Mouse (Mus musculus) stomach, embryonic 15.5 days (tissue): Measurements from ENCODE around the gene Pum1. TPM values are rescaled to one million over a fixed set of nuclear protein-coding genes. Genes with fewer than 3 reads are reported as not detected.
"Not testable (repeated sequence)": the region's sequence is repeated elsewhere in the genome, so short reads cannot be mapped to it uniquely, and the experiment has no call there.

Source experiments
- ATAC-seq: fragments of 200-750 bp; cut with Nextera tagmentation; 2 replicates; pipeline ENCODE4 v1.8.0; 2017; ENCODE audit warnings: low read depth, moderate number of reproducible peaks, moderate TSS enrichment; ENCODE audit not compliant: insufficient read depth, low FRiP score
- H3K27ac ChIP-seq: fragments of 300-500 bp; sonication (generic); 2 replicates; pipeline ENCODE4 v1.5.1; 2015; ENCODE audit warnings: mild to moderate bottlenecking, inconsistent platforms
- H3K27me3 ChIP-seq: fragments of 300-500 bp; sonication (generic); replicated peaks from 2 replicates; pipeline ENCODE4 v1.6.1; 2015; ENCODE audit warnings: inconsistent platforms
- H3K36me3 ChIP-seq: fragments of 300-500 bp; sonication (generic); 2 replicates; pipeline ENCODE4 v1.6.1; 2015; ENCODE audit warnings: inconsistent platforms
- H3K4me1 ChIP-seq: fragments of 300-500 bp; sonication (generic); 2 replicates; pipeline ENCODE4 v1.6.1; 2015; ENCODE audit warnings: inconsistent platforms
- H3K4me2 ChIP-seq: fragments of 300-500 bp; sonication (generic); 2 replicates; pipeline ENCODE4 v1.6.1; 2015; ENCODE audit warnings: mild to moderate bottlenecking, inconsistent platforms
- H3K4me3 ChIP-seq: fragments of 300-500 bp; sonication (generic); replicated peaks from 2 replicates; pipeline ENCODE4 v1.5.1; 2015; ENCODE audit warnings: inconsistent platforms
- H3K9ac ChIP-seq: fragments of 300-500 bp; sonication (generic); 2 replicates; pipeline ENCODE4 v1.6.1; 2015; ENCODE audit warnings: inconsistent platforms
- H3K9me3 ChIP-seq: fragments of 300-500 bp; sonication (generic); 2 replicates; pipeline ENCODE4 v1.6.1; 2016; ENCODE audit warnings: inconsistent platforms
- WGBS: fragments of 180-500 bp; shearing (Covaris S2); methylation state at CpG from one replicate; pipeline ENCODE4 v1.1.7; 2015; 5-methylcytosine and 5-hydroxymethylcytosine counted together
- polyA plus RNA-seq: library from polyadenylated mRNA; unstranded; fragments of >200 nt; fragmentation: Nextera tagmentation; extraction: Ambion mirVana; gene quantifications from 2 replicates; pipeline ENCODE4 v1.2.1, GENCODE M21; 2015

Gene Pum1
- polyA plus RNA-seq, 1 experiment from 2014 or later: 72.4 TPM

DNA sequence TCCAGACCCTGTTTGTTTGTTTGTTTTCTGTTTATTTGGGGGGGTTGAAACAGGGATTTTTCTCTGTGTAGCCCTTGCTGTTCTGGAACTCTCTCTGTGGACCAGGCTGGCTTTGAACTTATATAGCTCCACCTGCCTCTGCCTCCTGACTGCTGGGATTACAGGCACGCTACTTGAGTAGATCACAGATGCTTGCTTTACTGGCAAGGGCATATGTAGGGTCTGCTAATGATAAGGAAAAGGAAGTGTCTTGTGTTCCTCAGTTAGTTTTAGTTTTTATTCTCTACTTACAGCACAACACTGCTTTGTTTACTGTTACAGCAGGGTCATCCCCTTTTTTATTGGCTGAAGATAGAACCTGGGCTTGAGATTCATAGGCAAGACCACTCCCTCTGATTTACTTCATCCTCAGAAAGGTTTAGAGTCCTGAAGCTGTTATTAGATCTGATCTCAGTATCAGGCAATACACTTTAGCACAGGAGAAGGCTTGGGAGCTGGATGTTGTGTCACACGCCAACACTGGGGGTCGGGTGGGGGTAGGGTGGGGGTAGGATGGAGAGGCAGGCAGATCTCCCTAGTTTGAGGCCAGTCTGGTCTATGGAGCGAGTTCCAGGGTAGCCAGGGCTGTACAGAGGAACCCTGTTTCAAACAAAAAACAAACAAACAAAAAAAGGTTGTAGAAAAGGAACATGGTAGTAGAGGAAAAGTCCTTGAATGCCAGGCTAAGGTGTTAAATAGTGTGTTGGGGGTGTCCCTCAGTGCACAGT is 8.1 kb downstream of the Pum1 start:
- ATAC-seq: no peak
- WGBS: 85% methylated on average over 4 of the region's 4 CpGs
- no peaks in the 10 kb centered on the region for H3K27me3 ChIP-seq
- H3K9me3 ChIP-seq: no peaks in the 10 kb centered on the region
- no peak overlapping the region for H3K9ac ChIP-seq
- H3K27ac ChIP-seq: no peak overlapping the region
- H3K4me1 ChIP-seq: peaks cover 16% of the 10 kb centered on the region
- no peak overlapping the region for H3K4me3 ChIP-seq
- H3K36me3 ChIP-seq: peaks cover 23% of the 10 kb centered on the region
- no peak overlapping the region for H3K4me2 ChIP-seq

DNA sequence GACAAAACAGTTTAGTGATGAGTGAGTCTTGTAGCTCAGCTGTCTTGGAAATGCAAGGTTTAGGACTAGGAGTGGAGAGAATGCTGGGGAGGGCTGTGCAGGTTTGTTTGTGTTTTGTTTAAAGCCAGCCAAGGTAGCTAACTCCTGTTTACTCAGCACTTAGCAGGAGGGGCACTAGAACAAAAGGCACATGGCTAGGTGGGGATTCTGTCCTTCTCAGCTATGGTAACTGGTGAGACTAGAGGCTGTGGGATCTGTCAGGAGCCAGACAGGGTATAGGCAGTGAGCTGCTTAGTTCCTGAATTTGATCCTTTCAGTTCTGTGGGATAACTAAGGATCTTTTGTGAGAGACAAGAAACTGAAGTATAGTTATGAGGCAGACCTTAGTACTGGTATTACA is 9.0 kb downstream of the Pum1 start:
- H3K4me2 ChIP-seq: no peak overlapping the region
- H3K4me1 ChIP-seq: peaks cover 16% of the 10 kb centered on the region
- no peak overlapping the region for H3K9ac ChIP-seq
- ATAC-seq: no peak
- no peak overlapping the region for H3K27ac ChIP-seq
- H3K9me3 ChIP-seq: no peaks in the 10 kb centered on the region
- peaks cover 23% of the 10 kb centered on the region for H3K36me3 ChIP-seq
- H3K4me3 ChIP-seq: no peak overlapping the region
- H3K27me3 ChIP-seq: no peaks in the 10 kb centered on the region

DNA sequence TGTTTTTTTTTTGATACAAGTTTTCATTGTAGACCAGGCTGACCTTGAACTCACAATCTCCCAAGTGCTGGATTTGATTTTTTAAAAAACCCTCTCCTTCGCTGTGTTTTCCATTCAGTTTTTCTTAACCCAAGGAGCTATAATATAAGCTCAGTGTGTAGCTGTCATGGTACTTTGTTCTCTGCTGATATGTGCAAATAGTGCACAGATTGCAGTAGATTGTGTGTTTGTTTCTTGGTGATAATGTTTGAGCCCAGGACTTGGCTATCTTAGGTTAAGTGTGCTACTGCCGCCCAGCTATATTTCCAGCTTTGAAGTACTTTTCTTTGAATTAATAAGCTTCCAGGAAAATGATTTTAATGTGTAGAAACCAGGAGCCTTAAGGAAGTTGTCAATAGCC is 13.6 kb downstream of the Pum1 start:
- H3K4me3 ChIP-seq: no peak overlapping the region
- peaks cover 26% of the 10 kb centered on the region for H3K36me3 ChIP-seq
- no peak overlapping the region for H3K27ac ChIP-seq
- 81% methylated on average over 2 of the region's 2 CpGs for WGBS
- no peak overlapping the region for H3K9ac ChIP-seq
- ATAC-seq: no peak
- H3K9me3 ChIP-seq: no peaks in the 10 kb centered on the region
- peaks cover under 1% of the 10 kb centered on the region for H3K4me1 ChIP-seq
- no peaks in the 10 kb centered on the region for H3K27me3 ChIP-seq
- no peak overlapping the region for H3K4me2 ChIP-seq

DNA sequence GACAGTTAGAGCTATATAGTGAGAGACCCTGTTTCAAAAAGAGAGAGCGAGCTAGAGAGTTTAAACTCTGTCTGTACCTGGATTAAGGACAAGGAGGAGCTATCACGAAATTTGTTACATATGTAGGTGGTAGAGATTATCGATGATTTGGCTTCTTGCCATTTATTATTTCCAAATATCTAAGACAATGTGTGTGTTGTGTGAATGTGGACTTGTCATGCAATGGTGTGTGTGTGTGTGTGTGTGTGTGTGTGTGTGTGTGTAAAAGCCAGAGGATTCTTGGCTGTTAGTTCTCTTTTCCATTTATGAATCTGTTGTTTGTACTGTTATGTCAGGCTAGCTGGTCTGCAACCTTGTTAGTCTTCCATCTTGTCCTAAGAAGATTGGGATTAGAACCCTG is 15.0 kb downstream of the Pum1 start:
- WGBS: 95% methylated on average over 3 of the region's 3 CpGs
- Histone ChIP-seq H3K9me3 (no peaks in the 10 kb centered on the region), H3K9ac (no peak overlapping the region), H3K27ac (no peak overlapping the region), H3K4me2 (no peak overlapping the region), H3K4me3 (no peak overlapping the region), H3K27me3 (no peaks in the 10 kb centered on the region), H3K4me1 (no peaks in the 10 kb centered on the region), H3K36me3 (peaks cover 26% of the 10 kb centered on the region)
- no peak for ATAC-seq

DNA sequence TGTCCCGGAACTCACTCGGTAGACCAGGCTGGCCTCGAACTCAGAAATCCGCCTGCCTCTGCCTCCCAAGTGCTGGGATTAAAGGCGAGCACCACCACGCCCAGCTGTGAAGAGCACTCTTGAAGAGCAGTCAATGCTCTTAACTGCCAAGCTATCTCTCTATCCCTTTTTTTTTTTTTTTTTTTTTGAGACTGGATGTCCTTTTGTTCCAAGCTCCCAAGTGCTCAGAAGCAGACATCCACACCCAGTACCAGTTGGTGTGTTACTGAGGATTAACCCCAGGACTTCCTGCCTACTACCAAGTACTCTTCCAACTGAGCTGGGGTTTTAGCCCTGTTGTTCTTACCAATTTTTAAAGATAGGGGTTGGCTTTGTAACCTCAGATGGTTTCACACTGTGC is 17.6 kb downstream of the Pum1 start:
- H3K9me3 ChIP-seq: no peaks in the 10 kb centered on the region
- H3K4me1 ChIP-seq: no peaks in the 10 kb centered on the region
- H3K27me3 ChIP-seq: no peaks in the 10 kb centered on the region
- H3K9ac ChIP-seq: no peak overlapping the region
- ATAC-seq: no peak
- peaks cover 22% of the 10 kb centered on the region for H3K36me3 ChIP-seq
- no peak overlapping the region for H3K4me3 ChIP-seq
- H3K4me2 ChIP-seq: no peak overlapping the region
- H3K27ac ChIP-seq: no peak overlapping the region
- 97% methylated on average over 6 of the region's 6 CpGs for WGBS

DNA sequence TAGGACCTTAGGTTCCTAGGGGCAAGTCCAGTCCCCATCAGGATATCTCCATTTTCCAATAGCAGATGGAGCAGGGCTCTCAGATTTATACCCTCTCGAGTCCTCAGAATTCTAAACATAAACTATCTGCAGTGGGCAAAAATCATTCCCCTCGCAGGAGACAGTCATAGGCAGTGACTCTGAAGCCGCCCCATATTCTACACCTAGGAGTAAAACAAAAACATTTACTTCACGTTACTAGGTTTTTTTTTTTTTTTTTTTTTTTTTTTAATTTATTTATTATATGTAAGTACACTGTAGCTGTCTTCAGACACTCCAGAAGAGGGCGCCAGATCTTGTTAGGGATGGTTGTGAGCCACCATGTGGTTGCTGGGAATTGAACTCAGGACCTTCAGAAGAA is 19.9 kb downstream of the Pum1 start:
- 84% methylated on average over 5 of the region's 5 CpGs for WGBS
- H3K27ac ChIP-seq, H3K4me1 ChIP-seq, H3K4me3 ChIP-seq, H3K27me3 ChIP-seq, H3K9me3 ChIP-seq, ATAC-seq, H3K9ac ChIP-seq, H3K4me2 ChIP-seq: not testable (repeated sequence)
- H3K36me3 ChIP-seq: peaks cover 22% of the 10 kb centered on the region

DNA sequence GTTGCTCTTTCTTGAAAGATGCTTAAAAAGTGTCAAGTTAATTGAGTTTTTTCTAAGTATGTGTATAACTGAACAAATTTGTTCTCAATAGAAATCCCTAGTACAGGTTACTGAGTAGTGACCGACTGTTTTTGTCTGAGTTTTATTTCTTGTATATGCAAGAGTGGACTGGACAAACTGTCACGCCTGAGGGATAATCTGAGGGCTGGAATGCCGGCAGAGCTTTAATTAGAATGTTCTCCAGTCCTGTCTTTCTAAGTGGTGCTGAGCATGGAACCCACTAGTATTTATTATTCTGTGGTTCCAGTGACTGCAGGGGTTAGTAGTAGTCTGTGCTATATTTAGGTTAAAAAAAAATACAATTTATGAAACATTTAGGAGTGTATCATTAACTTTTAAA is 30.8 kb downstream of the Pum1 start:
- 0 out of 2 replicates have a peak, but pooled peaks cover 3% of the 10 kb centered on the region for H3K4me1 ChIP-seq
- H3K4me3 ChIP-seq: no peak overlapping the region
- H3K4me2 ChIP-seq: no peak overlapping the region
- H3K27me3 ChIP-seq: no peaks in the 10 kb centered on the region
- peaks cover 6% of the 10 kb centered on the region for H3K36me3 ChIP-seq
- ATAC-seq: no peak
- H3K9me3 ChIP-seq: no peaks in the 10 kb centered on the region
- H3K27ac ChIP-seq: no peak overlapping the region
- whole genome bisulfite sequencing: 83% methylated on average over 3 of the region's 3 CpGs
- H3K9ac ChIP-seq: no peak overlapping the region

DNA sequence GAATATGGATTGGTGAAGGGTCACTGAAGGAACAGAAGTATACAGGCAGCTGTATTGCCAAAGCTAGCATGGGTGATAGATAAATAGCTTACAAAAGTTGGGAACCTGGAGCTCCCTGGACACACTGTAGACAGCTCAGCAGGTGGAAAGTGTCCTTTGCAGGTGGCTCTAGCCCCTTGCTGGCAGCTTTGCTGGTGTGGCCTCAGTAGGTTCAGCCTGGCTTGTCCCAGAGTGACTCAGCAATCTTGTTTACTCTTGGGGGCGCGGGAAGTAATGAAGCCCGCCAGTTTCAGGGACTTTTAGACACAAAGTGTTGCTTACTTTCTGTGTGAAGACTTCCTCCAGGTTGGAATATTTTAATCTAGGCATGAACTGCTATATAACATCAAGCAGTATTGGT is 31.9 kb downstream of the Pum1 start:
- no peak overlapping the region for H3K4me3 ChIP-seq
- WGBS: 81% methylated on average over 3 of the region's 3 CpGs
- H3K9ac ChIP-seq: no peak overlapping the region
- no peaks in the 10 kb centered on the region for H3K27me3 ChIP-seq
- ATAC-seq: no peak
- H3K4me1 ChIP-seq: peaks cover 6% of the 10 kb centered on the region; the same call in 1 of the 2 replicates
- no peak overlapping the region for H3K27ac ChIP-seq
- no peaks in the 10 kb centered on the region for H3K9me3 ChIP-seq
- no peak overlapping the region for H3K4me2 ChIP-seq
- peaks cover 6% of the 10 kb centered on the region for H3K36me3 ChIP-seq

DNA sequence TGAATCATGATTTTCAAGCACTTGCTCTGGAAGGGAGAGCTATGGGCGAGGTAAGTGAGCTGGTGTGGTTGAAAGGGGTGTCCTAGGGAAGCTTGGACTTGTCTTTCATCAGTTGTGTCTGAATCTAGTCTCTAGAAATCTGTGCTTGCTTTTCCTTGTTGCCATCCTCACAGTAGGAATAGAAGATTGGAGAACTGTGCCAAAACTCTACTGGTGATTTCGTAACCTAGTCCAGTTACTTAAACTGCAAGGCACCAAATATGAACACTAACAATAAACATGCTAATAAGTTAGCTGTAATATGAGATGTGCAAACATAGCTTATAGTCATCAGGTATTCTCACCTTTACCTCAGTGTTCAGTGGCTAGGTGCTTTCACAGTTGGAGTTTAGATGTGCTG is 37.9 kb downstream of the Pum1 start:
- H3K27me3 ChIP-seq: no peaks in the 10 kb centered on the region
- H3K4me2 ChIP-seq: no peak overlapping the region
- peaks cover 9% of the 10 kb centered on the region for H3K36me3 ChIP-seq
- no peak overlapping the region for H3K4me3 ChIP-seq
- H3K27ac ChIP-seq: no peak overlapping the region
- no peak for ATAC-seq
- H3K9ac ChIP-seq: no peak overlapping the region
- H3K4me1 ChIP-seq: peaks cover 3% of the 10 kb centered on the region; the same call in 1 of the 2 replicates
- 84% methylated on average over 2 of the region's 2 CpGs for WGBS
- H3K9me3 ChIP-seq: no peaks in the 10 kb centered on the region

DNA sequence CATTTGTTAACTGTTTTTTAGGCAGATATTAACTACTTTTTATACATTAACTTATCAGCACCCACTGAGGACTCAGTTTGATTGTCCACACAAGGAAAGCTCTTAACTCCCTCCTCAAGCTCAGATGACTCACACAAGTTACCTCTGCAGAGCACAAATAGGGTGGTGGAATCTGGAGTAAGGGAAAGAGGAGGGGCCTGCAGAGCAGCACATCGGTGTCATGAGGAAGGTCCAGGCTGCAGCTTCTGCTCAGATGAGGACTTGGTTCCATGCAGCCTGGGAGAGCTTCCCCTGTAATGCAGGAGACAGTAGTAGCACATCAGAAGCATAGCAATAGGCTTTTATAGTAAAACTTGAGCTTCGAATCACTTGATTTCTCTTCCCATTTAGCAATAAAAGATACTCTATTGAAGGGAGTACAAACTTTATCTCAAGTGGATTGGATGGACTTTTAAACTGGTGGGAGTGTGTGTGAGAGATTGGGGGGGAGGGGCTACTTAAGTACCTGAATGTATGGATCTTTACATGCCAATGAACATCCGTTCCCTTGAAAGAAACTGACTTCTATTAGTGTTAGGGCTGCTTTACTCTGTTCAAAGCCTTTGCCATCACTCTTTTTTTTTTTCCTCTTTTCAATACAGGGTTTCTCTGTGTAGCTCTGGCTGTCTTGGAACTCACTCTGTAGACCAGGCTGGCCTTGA is 39.9 kb downstream of the Pum1 start:
- ATAC-seq: no peak
- H3K27ac ChIP-seq: no peak overlapping the region
- peaks cover 9% of the 10 kb centered on the region for H3K36me3 ChIP-seq
- H3K9me3 ChIP-seq: no peaks in the 10 kb centered on the region
- H3K4me3 ChIP-seq: no peak overlapping the region
- H3K4me2 ChIP-seq: no peak overlapping the region
- no peaks in the 10 kb centered on the region for H3K27me3 ChIP-seq
- H3K9ac ChIP-seq: no peak overlapping the region
- H3K4me1 ChIP-seq: peaks cover 3% of the 10 kb centered on the region; the same call in 1 of the 2 replicates
- WGBS: 84% methylated on average over 3 of the region's 3 CpGs

DNA sequence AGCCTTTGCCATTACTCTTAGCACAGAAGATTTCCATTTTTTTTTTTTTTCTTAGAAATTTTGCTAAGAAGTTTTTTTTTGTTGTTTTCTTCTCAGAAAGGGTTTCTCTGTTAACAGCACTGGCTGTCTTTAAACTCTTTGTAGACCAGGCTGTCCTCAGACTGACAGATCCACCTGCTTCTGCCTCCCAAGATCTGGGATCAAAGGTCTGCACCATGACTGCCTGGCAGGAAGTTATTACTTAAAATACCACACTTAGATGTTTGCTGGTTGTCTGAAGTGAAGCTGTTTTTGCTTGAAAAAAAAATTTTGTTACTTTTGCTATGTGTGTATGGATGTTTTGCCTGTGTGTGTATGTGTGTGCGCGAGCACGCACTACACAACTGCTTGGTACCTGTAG is 40.5 kb downstream of the Pum1 start:
- no peak for ATAC-seq
- Histone ChIP-seq H3K4me1 (peaks cover 3% of the 10 kb centered on the region; the same call in 1 of the 2 replicates), H3K9me3 (no peaks in the 10 kb centered on the region), H3K4me2 (no peak overlapping the region), H3K4me3 (no peak overlapping the region), H3K36me3 (peaks cover 9% of the 10 kb centered on the region), H3K27ac (no peak overlapping the region), H3K9ac (no peak overlapping the region), H3K27me3 (no peaks in the 10 kb centered on the region)
- 99% methylated on average over 3 of the region's 3 CpGs for WGBS

DNA sequence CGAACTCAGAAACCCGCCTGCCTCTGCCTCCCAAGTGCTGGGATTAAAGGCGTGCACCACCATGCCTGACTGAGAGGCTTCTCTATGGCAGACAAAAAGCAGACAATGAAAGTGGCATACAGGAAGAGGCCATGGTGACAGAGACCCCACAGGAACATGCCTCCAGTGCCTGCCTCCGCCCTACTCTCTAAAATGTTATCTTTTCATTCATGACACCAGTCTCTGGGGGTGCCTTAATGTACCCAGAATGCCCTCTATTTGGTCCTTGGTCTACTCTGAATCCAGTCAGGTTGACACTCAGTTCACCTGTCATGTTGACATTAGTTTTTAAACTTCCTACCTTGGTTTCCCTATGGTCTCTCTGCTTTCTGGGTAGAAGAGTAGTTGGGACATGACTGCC is 41.5 kb downstream of the Pum1 start:
- H3K9ac ChIP-seq: no peak overlapping the region
- no peak overlapping the region for H3K4me3 ChIP-seq
- H3K9me3 ChIP-seq: no peaks in the 10 kb centered on the region
- no peaks in the 10 kb centered on the region for H3K27me3 ChIP-seq
- H3K27ac ChIP-seq: no peak overlapping the region
- WGBS: 90% methylated on average over 4 of the region's 4 CpGs
- peaks cover 9% of the 10 kb centered on the region for H3K36me3 ChIP-seq
- no peak for ATAC-seq
- H3K4me2 ChIP-seq: no peak overlapping the region
- peaks cover 3% of the 10 kb centered on the region; the same call in 1 of the 2 replicates for H3K4me1 ChIP-seq
